Mouse (Mus musculus): ENCODE measurements around the gene Cenpl. TPM values are rescaled to one million over a fixed set of nuclear protein-coding genes. Genes with fewer than 3 reads are reported as not detected.

The Cenpl gene
- total RNA-seq, 2 experiments from 2014 or later, result 1.2 to 1.8 TPM

DNA sequence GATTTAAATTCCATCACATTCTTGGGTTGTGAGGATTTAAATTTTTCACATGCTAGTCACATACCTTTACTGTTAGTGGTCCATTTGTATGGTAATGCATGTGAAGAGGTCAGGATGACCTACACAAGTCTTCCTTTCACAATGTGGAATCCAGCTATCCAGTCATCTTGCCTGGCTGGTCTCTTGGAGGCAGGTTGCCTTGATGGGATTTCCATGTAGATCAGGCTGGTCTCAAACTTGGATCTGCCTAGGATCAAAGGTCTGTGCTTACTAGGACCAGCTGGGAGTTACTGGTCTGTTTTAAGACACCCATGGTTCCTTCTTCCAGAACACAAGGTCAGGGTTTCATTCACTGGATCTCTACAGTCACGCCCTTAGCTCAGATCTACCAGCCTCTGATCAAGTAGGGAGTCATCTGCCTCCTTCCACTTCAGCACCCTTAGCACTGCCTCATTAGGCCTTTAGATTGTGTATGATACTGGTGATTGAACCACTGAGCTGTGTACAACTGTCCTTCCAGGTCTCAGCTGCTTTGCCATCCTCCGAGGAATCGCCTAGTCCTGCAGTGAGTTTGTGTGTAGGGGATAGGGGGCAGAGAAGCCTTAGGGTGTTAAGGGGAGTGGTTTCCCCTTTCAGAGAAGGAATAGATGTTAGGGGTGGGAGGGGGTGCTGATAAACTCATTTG, 30.6 kb upstream of the Cenpl start:
- peak in 1 of 2 experiments; percentile 13 for DNase-seq (ENCODE audit: low spot score in 2 of 2)
- intact Hi-C loops (cut with DNase I), result loop anchor here (10.0 kb wide), 1 partner anchor 295 kb away; no protein-coding TSS in a partner anchor

DNA sequence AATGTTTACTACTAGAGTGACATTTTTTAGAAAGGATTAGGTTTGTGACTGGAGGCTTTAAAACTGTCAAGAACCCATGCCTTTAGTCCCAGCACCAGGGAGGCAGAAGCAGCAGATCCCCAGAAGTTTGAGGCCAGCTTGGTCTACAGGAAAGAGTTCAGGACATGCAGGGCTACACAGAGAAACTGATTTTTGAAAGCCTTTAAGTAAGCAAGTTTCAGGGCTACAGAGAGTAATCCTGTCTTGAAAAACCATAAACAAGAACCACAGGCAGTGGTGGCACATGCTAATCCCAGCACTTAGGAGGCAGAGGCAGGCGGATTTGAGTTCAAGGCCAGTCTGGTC, 30.1 kb upstream of the Cenpl start:
- intact Hi-C loops (cut with DNase I), result no loop called here
- DNase-seq (ENCODE audit: low spot score in 2 of 2), result no peak

DNA sequence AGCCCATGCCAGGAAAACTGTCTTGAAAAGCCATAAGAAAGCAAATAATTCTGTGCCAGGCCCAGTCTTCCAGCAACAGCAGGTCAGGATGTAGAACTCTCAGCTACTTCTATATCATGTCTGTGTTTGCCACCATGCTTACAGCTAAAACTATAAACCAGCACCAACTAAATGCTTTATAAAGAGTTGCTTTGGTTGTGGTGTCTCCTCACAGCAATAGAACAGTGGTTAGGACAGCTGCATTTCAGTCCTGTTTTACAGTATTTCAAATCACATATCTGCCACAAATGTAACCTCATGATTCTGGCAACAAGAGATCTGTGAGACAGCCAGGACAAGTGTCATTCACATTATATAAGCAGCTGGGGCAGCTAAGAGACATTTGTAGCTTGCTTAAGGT, 29.7 kb upstream of the Cenpl start:
- no peak for DNase-seq (ENCODE audit: low spot score in 2 of 2)
- intact Hi-C loops (cut with DNase I), result no loop called here

DNA sequence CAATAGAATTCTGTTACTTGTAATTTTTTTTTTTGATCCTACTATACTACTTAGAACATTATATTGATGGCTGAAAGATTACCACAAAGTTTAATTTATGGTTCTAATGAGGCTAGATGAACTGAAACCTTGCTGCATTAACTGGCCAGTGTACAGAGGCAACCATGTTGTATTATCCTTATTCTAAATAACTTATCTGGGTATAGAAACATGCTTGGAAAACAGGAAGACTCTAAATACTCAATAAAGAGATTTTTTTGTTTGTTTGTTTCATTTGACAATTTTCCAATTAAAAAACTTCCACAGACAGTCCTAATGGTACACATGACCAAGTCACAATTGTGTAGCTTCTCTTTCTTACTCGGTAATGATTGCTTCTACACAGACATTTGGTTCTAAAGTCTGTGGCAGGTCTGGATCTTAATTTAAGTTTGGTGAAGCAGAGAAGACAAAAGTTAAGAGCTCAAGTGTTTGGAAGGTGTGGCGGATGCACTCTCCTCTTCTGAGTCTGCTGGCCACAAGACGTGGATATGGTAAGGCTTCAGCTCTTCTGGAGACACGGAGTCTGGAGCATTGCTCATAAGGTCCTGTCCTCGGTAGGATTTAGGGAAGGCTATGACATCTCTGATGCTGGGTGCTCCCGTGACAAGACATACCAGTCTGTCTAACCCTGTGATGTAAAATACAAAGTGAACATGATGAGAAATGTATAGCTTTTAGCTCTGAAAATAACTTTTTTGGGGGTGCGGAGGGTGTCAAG, 29.1 kb upstream of the Cenpl start:
- intact Hi-C loops (cut with DNase I), result no loop called here
- no peak for DNase-seq (ENCODE audit: low spot score in 2 of 2)

DNA sequence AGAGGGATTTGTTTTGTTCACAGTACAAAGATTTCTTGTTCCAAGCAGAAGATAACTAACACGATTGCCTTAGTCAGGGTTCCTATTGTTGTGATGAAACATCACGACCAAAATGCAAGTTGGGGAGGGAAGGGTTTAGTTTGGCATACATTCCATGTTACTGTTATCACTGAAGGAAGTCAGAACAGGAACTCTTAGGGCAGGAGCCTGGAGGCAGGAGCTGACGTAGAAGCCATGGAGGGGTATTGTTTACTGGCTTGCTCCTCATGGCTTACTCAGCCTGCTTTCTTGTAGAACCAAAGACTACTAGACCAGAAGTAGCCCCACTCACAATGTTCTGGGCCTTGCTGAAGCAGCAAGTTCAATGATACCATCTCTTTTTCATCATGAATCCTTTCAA, 23.5 kb upstream of the Cenpl start:
- no peak for DNase-seq (ENCODE audit: low spot score in 2 of 2)
- intact Hi-C loops (cut with DNase I), result no loop called here

DNA sequence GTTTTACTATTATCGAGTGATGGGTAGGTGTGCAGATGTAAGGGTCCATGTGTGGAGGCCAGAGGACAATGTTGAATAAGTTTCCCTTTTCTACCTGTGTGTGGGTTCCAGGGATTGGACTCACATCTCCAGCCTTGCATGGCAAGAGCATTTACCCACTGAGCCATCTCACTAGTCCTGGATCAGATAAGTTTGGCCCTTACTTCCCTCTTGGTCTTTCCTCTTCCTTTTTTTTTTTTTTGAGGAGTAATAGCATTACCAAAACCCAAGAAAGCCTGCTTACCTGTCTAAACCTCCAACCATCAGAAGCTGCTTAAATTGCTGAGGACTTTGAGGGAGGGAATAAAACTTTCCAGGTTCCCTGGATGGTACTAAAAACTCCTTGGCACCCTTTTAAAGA, 13.3 kb upstream of the Cenpl start:
- DNase-seq (ENCODE audit: low spot score in 2 of 2), result no peak
- intact Hi-C loops (cut with DNase I), result no loop called here

DNA sequence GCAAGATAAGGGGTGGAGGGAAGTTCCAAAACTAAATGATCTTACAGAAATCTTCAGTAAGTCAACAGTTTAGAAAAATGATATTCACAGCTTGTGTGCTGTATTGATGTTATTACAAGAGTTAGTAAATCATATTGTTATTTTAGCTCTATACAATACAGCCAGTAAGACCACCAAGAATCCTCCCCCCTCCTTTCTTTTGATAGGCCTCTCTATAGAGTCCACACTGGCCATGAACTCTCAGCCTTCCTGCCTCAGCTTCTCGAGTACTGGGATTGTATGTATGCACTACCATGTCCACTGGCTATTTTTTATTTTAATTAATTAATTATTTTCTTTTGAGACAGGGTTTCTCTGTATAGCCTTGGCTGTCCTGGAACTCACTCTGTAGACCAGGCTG, 7.2 kb upstream of the Cenpl start:
- intact Hi-C loops (cut with DNase I), result no loop called here
- DNase-seq (ENCODE audit: low spot score in 2 of 2), result no peak

DNA sequence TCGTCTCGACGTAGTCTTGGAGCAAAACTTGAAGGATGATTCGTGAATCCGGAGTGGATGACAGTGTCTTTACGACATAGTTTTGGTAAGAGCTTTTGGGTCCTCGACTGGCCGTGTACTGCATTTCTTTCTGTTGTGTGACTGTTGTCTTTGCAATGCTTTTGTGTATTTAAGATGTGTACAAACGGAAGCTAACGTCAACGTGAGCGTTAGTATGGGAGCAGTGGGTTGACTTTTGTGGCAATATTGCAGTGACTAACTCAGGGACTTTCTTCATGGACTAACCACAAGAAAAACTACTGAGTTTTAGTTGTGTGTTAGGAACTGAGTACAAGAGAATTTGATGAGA, 733 bp downstream of the Cenpl start:
- intact Hi-C loops (cut with DNase I), result loop anchor here (2.0 kb wide), 1 partner anchor 36 kb away; the partner anchor contains the start of gene Zbtb37
- no peak for DNase-seq (ENCODE audit: low spot score in 2 of 2)

DNA sequence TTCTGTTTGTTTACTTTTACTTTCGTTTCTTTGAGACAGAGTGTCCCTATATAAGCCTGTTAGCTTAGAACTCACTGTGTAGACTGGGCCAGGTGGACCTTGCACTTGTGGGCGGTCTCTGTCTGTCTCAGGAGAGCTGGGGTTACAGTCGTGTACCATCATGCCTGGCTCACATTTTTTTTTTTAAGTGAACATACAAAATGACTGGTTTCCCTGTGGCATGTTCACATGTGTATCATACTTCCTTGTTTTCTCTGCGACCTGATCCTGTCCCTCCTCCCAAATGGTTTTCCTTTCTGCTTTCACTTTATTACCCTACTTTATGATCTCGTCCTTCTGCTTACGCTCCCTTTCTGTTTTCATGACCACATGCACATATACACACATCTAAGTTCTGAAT, 5.7 kb downstream of the Cenpl start:
- no peak for DNase-seq (ENCODE audit: low spot score in 2 of 2)
- intact Hi-C loops (cut with DNase I), result no loop called here

DNA sequence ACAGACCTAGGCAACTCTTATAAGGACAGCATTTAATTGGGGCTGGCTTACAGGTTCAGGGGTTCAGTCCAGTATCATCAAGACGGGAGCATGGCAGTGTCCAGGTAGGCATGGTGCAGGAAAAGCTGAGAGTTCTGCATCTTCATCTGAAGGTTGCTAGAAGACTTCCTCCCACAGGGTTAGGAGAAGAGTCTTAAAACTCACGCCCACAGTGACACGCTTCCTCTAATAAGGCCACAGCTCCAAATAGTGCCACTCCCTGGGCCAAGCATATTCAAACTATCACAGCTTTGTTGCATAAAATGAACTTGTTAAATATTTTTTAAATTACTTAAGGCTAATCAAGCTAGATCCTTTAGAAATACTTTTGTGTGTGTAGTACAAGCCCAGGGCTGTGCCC, 6.7 kb downstream of the Cenpl start:
- intact Hi-C loops (cut with DNase I), result no loop called here
- no peak for DNase-seq (ENCODE audit: low spot score in 2 of 2)

DNA sequence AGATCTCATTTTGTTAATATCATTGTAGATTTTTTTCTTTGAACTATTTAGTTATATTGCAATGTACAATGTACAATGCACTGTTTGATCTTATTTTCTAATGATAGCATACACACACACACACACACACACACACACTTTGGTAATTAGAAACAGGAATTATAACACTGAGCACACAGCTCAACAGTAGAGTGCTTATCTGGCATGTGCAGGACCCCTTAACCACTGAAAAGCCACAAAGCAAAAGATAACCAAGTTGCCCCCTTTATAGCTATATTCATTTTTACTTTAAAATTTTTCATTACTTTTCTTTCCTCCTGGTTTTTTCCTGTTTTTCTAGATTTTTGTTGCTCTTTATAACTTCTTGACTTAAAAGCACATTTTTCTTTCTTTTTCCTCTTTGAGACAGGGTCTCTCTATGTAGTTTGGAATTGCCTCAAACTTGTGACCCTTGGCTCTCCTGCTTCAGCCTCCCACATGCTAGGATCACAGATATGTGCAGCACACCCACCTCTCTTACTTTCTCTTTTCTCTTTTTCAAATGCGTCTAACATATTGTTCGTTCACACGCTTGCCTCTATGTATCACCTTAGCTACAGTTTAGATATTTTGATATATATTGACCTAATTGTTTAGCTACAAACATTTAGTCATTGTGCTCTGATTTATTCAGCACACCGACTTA, 29.4 kb downstream of the Cenpl start:
- DNase-seq (ENCODE audit: low spot score in 2 of 2), result no peak
- intact Hi-C loops (cut with DNase I), result no loop called here

DNA sequence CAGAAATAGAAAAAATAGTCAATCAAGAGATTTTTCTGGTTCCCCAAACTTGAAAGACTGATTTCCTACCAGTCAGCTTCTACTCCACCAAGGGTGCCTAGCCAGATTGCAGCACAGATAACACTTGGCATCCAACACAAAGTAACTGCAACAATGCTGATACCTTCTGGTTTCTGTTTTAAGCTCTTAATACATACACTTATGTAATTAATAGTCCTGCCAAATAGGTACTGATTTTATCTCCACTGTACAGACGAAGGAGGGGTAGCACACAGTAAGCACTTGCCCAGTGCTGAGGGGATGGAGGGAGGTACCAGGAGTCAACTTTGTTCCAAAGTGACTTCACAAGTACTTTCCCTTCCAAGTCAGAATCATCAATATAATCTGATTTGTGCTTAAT, 33.3 kb downstream of the Cenpl start:
- intact Hi-C loops (cut with DNase I), result no loop called here

DNA sequence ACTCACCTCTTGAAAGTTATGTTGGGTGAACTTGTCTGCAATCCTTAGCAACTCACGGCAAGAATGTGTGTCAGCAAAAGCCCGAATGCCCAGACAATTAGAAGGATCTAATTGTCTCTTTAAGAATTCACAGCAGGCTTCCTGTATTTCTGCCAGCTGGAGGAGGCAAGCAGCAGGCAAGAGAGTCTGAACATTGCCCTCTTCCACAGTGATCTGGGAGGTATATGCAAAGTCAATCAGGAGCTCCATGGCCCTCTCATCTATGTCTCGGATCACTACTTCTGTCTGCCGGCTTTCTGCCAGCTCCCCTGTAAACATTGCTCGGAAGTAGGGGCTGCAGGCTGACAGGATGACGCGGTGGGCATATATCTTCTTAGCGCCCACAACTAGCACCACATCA, 38.7 kb downstream of the Cenpl start:
- no peak for DNase-seq (ENCODE audit: low spot score in 2 of 2)
- intact Hi-C loops (cut with DNase I), result no loop called here

More for the DNA sequence above, 33.3 kb downstream of the Cenpl start:
- DNase-seq (ENCODE audit: low spot score in 2 of 2), result no peak

DNA sequence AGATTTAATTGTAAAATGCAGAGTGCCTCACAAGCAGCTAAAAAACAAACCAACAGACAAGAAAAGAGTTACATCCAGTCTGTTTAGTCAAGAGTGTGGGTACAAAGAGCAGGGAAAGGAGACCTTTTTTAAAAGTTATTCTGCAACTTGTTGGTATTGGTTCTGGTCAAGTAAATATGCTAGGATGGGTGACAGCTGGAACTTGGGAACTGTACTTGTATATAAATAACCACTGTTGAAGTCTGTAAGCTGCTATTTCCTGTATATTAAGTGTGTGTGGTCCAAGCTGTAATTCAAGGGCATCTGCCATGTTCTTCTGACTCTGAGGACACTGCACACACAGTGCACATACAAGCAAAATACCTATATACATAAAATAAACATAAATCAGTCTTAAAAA, 44.1 kb downstream of the Cenpl start:
- no peak for DNase-seq (ENCODE audit: low spot score in 2 of 2)
- intact Hi-C loops (cut with DNase I), result no loop called here

DNA sequence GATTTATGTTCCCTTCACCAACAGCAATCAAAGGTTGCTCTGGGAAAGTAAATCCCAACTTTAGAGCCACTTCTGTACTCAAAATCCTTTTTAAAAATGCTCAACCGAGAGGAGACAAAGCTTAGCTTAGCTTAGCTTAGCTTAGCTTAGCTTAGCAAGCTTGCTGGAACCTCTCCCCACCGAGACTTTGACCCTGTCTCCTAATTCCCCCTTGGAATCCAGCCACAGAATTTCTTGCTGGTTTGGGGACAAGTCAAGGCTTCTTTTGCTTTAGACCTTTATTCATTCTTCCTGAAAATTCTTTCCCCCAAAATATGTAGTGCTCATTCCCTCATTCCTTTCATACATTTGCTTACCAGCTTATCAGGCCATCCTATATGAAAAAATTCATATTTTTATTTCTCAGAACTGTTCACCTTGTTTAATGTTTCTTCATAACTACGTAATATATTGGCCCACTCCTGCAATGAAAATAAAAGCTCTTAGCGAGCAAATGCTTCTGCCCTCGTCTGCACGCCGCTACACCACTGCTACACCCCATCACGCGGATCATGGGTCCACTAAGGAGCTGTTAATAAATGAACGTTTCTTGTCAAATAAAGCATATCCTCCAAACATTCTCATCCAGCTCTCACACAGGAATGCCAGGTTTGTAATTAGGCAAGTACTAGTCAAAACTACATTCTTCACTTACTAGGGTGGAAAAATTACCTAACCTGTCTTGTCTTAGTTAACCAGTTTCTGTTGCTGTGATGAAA, 52.3 kb downstream of the Cenpl start:
- intact Hi-C loops (cut with DNase I), result no loop called here
- DNase-seq (ENCODE audit: low spot score in 2 of 2), result no peak

DNA sequence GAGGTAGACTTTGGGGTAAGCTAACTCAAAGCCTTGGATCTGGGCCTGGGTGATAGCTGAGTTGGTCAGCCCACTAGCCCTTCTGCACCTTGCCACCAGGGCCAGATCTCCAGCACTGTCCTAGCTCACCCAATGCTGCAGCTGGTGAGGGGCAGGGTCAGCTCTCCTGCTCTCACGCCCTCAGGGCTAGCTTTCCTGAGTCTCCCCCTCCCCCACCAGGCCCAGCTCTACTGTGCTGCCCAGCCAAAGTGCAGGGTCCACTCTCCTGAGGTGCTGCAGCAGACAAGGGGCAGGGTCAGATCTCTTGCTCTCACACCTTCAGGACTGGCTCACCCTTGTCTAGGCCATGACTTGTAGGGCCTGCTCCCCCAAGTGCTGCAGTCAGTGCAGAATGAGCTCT, 55.9 kb downstream of the Cenpl start:
- intact Hi-C loops (cut with DNase I), result no loop called here
- DNase-seq (ENCODE audit: low spot score in 2 of 2), result no peak

DNA sequence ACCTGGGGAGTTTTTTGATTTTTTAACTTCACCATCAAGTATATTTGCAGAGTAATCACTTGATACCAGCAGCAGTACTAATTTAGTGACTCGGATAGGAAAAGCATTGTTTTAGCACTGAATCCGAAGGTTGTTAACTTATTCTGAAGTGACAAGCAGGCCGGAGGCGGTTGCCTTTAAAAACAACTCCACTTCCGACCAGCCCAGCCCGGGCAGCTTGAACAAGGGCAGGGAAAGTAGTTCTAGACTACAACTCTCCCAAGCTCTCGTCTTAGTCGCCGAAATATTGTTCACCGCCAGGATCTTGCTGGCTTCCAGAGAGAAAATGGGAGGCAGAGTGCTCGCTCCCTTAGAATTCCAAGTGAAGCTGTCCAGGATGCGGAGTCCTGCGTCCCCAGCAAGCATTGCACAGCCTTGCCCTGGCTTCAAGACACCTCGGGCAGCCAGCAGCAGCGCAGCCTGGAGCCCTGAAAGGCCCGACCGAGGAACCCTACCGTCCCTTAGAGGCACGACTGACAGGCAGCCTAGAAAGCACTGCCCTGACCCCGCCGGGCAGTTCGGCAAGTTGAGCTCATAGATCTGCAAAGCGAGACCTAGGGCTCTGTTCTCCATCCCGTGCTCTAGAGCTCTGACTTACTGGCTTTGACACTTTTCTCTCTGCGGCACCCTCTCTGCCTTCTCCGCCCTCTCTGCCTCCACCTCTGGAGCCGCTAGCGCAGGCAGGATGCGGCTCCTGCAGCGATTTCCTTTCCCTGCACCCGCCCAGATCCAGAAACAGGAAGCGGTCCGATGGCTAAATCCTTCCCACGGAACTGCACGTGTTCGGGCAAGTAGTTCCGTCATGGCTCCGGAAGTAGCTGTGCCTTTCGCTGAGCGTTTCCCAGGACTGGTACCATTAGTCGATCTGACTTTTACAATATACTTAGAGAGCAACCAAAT, 60.5 kb downstream of the Cenpl start, which contains the start of gene Klhl20:
Gene Klhl20, minus strand, starts transcription at position 786 of the 939 bp plus-strand sequence.
- intact Hi-C loops (cut with DNase I), result loop anchor here (5.0 kb wide), 1 partner anchor 836 kb away; the partner anchor contains the start of gene Pigc
- peak; percentile 94 to 96 for DNase-seq (ENCODE audit: low spot score in 2 of 2)

Measured in left cerebral cortex, postnatal 25 days (tissue).